Mouse (Mus musculus) thymus, postnatal 25 days (tissue): ENCODE results near the gene Pcyox1.
A peak's percentile ranks its signal among the peaks of the same experiment; 100 is the strongest.
"Not testable (repeated sequence)": the region's sequence is repeated elsewhere in the genome, so short reads cannot be mapped to it uniquely, and the experiment has no call there.

Experiments
- DNase-seq: peaks from one replicate; pipeline ENCODE4 v3.0.0; 2022

The Pcyox1 gene

DNA sequence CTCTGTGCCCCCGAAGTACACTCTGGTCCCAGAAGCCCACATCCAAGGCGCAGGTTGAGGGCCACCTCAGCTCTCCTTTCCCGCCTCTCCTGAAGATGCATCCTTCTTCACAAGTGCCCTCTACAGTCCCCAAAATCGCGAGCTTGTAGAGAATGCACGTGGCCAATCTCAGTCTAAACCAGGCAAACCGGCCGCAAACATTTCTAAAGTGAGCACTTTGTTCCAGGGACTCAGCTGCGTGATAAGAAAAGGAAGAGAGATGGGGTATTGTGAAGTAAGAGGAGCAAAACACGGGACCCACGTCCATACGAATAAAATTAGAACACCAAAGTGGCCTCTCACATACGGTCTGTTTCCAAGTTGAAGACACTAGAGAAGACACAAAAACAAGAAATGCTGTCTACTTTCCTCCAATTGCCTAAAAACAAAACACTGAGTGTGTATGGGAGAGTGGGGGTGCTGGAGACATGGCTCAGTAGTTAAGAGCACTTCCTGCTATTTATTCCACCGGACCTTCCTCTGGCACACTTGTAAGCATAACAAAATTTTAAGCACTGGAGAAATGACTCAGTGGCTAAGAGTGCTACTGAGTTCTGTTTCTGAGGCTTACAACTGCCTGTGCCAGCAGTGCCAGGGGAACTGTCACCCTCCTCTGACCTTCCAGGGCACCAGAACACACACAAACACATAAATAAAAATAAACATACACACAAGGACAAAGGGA lies 465 bp upstream of the Pcyox1 start:
- no peak for DNase-seq

DNA sequence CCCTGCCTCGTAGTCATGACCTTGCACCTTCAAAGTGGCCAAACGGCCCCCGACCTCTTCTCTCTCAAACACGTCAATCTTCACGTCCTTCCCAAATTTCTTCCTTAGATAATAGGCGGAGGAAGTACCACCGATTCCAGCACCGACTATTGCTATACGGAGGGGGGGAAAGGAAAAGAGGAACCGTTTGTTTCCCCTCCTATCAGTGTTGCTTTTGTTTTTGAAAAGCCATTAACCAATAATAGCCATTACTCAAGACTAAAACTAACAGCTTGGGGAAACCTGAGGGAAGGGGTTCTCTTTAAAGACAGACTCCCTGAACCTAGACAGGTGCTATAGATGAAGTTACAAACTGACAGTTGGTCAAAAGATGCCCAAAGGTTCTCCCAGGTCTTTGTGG lies 985 bp downstream of the Pcyox1 start:
- DNase-seq: no peak

DNA sequence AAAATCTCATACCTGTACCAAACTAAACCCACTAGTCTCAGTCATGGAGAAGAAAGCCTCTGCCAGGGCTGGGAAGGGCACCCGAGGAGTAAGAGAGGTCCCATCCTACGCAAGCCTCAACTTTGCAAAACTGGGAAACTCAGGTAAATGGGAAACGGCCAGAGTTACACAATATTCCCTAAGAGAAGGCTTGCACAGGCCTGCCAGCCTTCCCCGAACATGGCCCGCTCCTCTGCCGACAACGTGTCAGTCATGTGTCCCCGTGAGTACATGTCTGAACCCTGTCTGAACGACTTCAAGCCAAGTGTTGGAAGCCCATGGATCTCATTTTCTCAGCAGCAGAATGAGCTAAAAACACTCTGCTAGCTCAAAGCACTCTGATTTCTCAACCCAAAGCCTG lies 1.9 kb downstream of the Pcyox1 start:
- no peak for DNase-seq

DNA sequence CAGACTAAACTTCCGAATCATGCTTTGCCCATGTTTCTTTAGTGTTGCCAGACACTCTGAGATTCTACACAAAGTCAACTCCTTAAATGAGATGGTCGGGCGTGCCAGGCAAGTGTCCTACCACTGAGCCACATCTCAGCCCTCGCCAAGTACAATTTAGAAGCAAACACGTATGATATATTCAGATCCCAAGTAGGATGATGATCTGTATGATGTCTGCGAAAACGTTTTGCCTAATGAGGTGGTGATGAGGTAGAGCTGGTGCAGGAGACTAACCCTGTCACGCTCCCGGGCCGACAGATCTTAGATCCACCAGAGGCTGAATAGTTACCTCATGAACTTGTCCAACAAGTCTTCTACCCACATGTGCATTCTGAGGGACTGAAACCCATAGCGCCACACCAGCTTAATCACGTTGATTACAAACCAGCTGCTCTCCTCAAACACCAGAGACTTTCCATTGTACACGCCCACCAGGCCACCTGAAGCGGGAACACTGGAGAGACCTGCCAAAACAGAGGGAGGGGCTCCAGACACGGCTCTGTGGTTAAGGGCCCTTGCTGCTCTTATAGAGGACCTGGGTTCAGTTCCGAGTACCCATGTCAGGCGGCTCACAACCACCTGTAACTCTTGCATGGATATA lies 2.8 kb downstream of the Pcyox1 start:
- DNase-seq: no peak

DNA sequence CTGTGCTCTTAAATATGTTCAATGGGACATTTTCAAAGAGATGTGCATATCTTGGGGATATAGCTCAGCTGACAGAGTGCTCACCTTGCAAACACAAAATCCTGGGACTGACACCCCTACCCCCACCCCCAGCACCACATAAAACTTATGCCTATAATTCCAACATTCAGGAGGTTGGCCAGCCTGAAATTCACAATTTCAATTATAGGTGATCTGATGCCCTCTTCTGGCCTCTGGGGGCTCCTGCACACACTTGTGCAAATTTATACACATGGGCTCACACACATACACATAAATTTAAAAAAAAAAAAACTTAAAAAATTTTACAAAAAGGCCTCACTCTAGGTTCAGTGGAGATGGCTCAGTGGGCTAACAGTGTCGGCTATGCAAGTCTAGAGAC lies 3.8 kb downstream of the Pcyox1 start:
- DNase-seq: no peak

DNA sequence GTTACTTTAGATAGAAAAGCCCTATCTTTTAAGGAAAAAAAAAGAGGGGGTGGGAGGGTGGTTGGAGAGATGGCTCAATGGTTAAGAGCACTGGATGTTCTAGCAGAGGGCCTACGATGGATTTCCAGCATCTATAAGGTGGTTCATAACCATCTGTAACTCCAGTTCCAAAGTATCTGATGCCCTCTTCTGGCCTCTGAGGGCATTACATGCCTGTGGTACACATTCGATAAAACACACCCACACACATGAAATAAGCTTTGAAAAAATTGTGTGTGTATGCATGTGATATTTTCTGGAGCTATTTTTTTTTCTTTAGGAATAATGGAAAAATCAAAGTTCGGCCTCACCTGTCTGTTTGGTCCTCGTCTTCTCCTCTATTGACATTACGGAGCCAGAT lies 5.6 kb downstream of the Pcyox1 start:
- DNase-seq: no peak

DNA sequence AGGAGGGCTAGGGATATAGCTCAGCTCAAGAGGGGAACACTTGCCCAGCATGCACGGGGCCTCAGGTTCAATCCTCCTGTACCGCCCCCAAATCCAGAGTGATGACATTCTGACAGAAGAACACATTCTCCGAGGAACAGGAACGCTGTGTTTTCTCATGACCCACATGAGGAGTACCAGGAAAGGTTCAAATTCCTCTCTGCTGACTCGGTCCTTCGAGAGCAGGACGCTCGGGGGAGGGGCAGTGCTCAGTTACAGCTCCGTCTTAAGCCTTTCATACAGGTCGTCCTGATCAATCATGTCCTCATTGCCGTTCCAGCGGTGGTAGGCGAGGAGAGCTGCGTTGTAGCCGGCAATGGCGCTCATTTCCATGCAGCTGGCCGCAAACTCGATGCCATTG lies 8.5 kb downstream of the Pcyox1 start:
- DNase-seq: no peak

DNA sequence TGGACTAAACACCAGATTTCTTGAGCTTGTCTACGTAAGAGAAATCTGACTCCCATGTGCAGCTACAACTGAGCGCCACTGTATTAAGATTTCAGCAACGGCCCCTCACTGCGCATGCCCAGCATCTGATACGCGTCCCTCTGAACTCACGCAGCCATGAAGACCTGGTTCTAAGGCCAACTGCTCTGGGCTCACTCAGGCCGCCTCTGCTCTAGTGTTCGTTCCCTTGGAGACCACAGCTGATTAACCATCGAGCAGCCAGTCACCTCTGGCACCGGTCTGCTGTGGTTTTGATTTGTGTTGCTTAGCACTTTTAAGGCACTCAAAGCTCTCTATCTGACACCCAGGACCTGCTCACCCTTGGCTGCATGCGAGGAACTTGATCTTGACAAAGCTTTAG lies 9.6 kb downstream of the Pcyox1 start:
- DNase-seq: no peak

DNA sequence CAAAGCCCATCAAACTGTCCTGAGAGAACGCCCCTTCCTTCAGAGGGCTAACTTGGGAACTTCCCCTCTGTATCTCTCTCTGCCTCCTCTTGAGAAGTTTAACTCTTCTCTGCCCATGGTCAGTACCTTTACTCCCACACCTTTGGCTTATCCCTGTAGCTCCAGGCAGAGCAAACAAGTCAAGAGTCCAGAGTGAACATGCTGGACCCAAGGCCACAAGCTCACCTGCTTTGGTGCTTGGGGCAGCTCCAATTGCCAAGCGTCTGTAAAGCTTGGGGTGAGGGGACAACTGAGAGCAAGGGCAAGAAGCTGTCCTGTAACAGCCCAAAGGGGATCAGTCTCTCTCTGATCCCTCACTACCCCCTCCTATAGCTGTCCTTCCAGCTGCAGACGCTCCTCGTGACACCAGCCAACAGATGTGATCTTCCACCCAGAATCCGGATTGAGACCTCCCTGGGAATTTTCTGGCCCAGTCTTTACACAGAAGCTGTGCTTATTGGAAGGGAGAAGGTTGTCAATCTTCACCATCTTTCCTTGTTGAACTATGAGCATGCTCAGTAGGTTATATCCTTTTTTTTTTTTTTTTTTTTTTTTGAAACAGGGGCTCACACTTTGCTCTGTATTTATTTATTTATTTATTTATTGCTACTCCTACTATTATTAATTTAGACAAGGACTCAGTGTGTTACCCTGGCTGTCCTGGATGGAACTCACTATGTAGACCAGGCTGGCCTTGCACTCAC lies 11.4 kb downstream of the Pcyox1 start:
- no peak for DNase-seq

DNA sequence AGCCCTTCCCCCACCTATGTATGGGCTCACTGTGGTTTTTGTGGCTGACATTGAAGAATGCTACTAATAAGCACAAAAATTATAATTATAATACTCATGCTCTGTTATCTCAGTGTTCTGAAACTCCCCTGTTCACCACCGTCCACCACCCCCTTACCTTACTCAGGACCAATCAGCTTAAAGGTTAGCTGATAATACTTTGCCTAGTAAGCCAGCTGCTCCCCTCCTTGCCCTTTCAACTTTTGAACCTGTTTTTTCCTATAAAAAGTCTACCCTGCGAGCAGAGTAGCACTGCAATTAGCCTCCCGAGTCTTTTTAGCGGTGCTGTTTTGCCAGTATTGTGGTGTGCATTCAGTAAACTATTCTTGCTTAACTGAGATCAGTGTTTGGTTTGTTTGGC lies 12.3 kb downstream of the Pcyox1 start:
- no peak for DNase-seq

DNA sequence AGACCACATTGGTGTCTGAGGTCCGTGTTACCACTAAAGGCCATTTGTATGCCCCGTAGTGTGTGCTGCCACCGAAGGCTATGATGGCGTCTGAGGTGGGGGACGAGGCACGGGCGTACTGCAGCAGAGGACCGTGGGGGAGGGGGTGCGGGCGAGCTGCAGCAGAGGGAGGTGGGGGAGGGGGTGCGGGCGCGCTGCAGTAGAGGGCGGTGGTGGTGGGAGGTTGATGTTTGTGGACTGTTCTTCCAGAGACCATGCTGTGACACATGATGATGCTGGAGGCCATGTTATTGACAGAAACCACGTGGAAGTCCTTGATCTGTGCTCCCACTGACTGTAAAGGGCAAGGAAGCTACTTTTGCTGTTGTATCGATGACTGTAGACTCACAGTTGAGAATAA lies 13.6 kb downstream of the Pcyox1 start:
- no peak for DNase-seq

DNA sequence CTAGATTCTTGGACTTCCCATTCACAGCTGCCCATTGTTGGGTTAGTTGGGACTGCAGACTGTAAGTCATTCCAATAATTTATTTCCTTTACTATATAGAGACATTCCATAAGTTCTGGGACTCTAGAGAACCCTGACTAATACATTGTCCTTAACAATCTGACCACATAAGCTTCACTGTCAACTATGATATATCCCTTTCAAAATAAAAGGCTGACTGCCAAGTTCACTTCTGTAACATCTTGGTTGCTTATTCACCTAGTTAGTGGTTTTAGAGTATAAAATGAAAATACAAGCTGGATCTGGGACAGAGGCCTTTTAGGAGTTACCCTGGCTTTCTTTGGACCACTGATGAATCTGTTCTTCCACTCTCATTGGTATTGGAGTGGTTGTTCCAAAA lies 14.4 kb downstream of the Pcyox1 start:
- no peak for DNase-seq

DNA sequence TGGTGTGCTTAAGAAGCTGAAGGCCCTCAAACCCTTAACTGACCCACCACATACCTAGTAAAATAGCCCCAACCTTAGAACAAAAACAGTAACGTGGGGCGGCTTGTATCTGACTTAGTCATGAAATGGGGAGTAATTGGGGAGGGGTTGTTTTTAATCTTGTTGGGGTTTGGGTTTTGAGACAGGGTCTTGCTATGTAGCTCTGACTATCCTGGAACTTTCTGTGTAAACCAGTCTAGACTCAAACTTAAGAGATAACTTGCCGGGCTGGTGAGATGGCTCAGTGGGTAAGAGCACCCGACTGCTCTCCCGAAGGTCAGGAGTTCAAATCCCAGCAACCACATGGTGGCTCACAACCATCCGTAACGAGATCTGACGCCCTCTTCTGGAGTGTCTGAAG lies 16.8 kb downstream of the Pcyox1 start:
- DNase-seq: not testable (repeated sequence)

DNA sequence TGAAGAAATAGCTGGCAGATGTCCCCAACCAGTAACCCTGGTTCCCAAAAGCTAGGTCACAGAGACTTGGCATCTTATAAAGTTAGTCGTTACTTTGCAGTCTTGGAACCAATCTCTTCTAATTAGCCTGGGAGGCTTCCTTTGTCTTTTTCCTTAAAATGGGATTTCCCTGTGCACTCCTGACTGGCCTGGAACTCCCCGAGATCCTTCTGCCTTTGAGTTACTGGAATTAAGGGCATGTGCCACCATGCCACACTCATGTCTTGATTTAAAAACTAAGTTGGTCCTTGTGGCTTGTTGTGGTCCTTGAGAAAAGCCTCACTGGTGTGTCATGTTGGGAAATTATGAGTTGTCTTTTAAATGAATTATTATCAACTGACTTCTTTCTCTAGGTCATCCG lies 18.6 kb downstream of the Pcyox1 start:
- DNase-seq: no peak

DNA sequence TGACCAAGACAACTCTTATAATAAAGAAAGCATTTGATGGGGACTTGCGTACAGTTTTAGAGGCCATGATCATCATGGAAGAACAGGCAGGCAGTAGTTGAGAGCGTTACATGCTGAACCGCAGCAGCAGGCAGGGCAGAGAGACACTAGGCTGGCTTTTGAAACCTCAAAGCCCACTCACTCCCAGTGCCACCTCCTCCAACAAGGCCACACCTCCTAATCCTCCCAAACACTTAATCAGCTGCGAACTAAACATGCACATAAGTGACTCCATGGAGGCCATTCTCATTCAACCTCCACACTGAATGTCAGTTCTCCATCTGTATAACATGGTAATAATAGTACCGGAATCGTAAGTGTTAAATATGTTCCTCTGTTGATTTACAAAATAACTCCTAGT lies 23.4 kb downstream of the Pcyox1 start:
- no peak for DNase-seq

DNA sequence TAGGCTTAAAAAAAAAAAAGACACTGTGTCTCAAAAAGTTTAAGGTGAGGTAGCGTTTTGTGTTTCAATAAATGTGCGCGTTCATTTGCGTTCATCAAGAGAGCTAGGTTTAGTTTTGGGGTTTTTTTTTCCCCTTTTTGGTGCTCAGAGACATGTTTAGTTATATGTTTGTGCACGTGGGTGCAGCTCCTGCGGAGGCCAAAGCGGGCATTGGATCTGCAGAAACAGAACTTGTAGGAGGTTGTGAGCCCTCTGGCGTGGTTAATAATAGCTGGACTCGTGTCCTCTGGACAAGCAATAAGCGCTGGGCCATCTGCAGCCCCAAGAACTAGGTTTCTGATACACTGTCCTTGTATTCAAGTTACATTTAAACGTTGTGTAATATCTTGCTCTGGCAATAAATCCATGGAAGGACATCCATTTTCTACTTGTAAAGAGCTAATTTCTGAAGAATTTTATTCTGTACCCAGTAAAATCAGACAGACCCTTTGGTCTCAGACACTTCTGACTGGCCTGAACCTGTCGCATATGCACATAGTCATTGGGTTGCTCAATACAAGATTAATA lies 24.9 kb downstream of the Pcyox1 start:
- DNase-seq: no peak

DNA sequence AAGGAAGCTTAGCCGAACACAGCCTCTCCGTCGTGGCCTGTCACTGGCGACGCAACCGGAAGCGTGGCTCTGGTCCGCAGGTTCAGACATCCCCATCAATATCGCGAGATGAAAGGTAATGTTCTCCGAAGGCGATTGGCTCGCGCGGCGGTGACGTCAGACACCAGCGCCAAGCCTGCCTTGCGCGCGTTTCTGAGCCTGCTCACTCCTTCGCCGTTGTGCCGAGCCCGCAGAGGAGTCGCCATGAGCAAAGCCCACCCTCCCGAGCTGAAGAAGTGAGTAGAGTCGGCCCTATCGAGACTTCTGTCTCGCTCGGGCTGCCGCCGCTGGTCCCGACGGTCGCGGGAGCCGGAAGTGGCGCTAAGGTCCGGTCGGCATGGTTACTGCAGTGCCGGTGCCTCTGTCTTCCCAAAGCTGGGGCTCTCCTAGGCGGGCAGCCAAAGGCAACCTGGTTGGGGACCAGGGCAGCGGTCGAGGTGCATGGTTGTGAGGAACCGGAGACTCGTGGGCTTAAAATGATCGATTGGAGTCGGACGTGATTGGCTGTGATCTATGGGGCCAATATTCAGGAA lies 25.5 kb downstream of the Pcyox1 start:
- DNase-seq: peak; percentile 94

DNA sequence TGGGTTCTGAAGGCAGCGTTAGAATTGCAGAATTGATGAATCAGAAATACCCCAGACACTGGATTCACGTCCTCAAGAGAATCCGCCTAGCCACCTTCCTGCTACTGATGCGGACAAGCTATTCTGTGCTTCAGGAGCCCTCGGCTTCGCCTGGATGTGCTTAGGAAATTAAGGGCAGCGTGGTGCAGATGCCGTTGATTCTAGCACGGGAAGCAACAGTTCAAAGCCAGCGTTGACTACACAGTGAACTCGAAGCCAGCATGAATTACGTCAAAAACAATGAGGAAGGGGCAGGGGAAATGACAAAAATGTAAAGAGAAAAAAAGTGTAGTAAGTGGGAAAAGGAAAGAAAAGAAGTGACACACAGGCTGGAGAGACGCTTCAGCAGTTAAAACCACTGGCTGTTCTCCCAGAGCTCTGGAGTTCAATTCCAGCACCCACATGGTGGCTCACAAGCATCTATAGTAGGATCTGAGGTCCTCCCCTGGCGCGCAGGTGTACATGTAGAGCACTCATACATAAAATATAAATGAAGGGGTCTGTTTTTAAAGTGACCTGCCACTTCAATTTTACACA lies 26.1 kb downstream of the Pcyox1 start, which contains the start of gene Snrpg:
Gene Snrpg, plus strand, starts transcription at position 541 of the 576 bp plus-strand sequence.
- no peak for DNase-seq

DNA sequence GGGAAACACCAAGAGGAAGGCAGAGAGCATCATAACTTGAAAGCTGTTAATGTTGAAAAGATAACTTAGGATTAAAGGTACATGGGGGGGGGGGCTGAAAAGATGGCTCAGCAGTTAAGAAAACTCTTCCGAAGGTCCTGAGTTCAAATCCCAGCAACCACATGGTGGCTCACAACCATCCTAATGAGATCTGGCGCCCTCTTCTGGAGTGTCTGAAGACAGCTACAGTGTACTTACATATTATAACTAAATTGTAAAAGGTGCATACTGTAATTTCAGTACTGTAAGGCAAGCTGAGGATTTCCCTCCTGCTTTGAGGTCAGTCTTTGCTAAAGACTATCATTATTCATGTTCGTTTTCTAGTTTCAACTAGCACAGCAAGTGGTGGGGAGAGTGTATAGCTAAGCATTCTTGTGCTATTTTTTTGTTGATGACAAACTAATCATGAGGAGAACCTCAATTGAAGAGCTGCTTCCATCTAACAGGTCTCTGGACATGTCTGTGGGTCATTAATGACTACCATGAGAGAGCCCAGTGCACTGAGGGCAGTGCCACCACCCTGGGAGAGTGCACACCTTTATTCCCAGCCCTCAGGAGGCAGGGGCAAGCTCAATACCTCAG lies 26.8 kb downstream of the Pcyox1 start:
- DNase-seq: peak; percentile 32

DNA sequence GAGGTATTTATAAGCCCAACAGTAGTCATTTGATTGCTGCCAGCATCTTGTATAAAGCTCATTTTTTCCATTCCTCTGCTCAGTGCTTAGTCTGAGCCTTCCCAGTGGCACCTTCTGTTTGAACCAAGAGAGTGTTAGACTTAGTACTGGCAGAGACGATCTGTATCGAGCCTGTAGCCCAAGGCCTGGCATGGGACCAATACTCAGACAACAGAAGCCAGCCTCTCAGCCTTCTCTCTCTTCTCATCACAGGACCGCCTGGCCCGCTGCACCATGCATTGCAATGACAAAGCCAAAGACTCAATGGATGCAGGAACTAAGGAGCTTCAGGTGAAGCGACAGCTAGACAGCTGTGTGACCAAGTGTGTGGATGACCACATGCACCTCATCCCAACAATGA lies 28.5 kb downstream of the Pcyox1 start:
- no peak for DNase-seq

DNA sequence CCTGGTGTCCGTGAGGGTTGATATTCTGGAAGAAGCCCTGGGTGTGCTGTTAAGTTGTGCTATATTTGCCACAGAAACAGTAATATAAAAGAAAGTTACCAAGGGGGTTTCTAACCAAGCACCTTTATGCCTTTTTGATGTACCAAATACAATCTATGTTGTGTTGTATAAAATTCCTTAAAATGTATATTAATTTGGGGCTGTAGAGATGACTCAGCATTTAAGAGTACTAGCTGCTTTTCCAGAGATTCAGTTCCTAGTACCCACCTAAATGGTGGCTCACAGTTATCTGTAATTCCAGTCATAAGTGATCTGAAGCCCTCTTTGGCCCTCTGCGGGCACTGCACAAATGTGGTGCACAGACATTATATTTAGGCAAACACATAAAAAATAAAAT lies 30.1 kb downstream of the Pcyox1 start:
- DNase-seq: no peak

DNA sequence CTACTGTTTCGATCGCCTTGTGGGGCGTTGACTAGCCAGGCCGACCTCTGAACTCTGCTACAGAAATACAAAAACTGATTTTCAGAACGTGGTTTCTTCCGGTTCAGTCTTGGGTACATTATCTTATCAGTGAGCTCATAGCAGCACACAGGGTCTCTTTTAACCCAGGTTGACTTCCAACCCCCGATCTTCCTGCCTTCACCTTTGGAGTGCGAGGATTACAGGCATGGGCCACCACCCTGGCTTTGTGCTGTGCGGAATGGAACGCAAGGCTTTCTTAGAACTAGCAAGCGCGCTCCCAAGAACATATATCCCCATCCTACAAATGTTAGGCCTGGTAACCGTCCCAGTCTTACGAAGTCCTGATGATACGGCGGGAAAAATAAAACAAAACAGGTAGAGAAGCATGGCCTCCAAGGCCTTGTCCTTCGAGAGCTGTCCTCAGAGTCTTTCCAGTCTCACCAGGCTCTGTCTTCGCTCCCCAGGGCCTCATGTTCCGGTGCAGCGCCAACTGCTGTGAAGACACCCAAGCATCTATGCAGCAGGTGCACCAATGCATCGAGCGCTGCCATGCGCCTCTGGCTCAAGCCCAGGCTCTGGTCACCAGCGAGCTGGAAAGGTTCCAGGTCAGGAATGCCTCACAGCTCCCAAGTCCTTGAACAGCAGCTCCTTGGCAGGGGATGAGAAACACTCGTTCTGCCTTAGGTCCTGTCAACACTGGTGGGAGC lies 30.7 kb downstream of the Pcyox1 start:
- peak; percentile 28 for DNase-seq
